Mouse (Mus musculus) stomach, embryonic 16.5 days (tissue): ENCODE measurements around the gene Ano9. TPM values are rescaled to one million over a fixed set of nuclear protein-coding genes. Genes with fewer than 3 reads are reported as not detected.

Experiments
- polyA plus RNA-seq: library from polyadenylated mRNA; unstranded; fragments of >200 nt; fragmentation: Nextera tagmentation; extraction: Ambion mirVana; gene quantifications from 2 replicates; pipeline ENCODE4 v1.2.1, GENCODE M21; 2015

The Ano9 gene
- polyA plus RNA-seq, 1 experiment from 2014 or later, result 22.5 TPM

Other genes starting within 250 kb of the Ano9 start
- 189 and 193 TPM in 2 replicates for gene Psmd13, start 235.8 kb downstream of the Ano9 start, polyA plus RNA-seq
- gene Sirt3, start 235.5 kb downstream of the Ano9 start, polyA plus RNA-seq, result 24.0 and 27.4 TPM in 2 replicates
- 1.3 and 19.4 TPM in 2 replicates for gene Cox8b, start 217.4 kb downstream of the Ano9 start, polyA plus RNA-seq
- 9.9 and 10.0 TPM in 2 replicates for gene Nlrp6, start 196.9 kb downstream of the Ano9 start, polyA plus RNA-seq
- 25.6 and 27.3 TPM in 2 replicates for gene Pgghg, start 176.4 kb downstream of the Ano9 start, polyA plus RNA-seq
- 3.8 and 4.4 TPM in 2 replicates for gene Ifitm5, start 167.5 kb downstream of the Ano9 start, polyA plus RNA-seq
- not detected in 2 replicates for gene Gm45717, start 161.9 kb downstream of the Ano9 start, polyA plus RNA-seq
- gene Ifitm2, start 161.8 kb downstream of the Ano9 start, polyA plus RNA-seq, result 1,006 and 1,276 TPM in 2 replicates
- gene Ifitm1, start 150.6 kb downstream of the Ano9 start, polyA plus RNA-seq, result 156 and 185 TPM in 2 replicates
- gene Ifitm3, start 107.0 kb downstream of the Ano9 start, polyA plus RNA-seq, result 322 and 395 TPM in 2 replicates
- 5.5 and 7.5 TPM in 2 replicates for gene Ifitm6, start 99.9 kb downstream of the Ano9 start, polyA plus RNA-seq
- gene Gm17387, start 88.7 kb downstream of the Ano9 start, polyA plus RNA-seq, result not detected in 2 replicates
- gene B4galnt4, start 56.7 kb downstream of the Ano9 start, polyA plus RNA-seq, result 4.9 and 5.1 TPM in 2 replicates
- gene Pkp3, start 39.6 kb downstream of the Ano9 start, polyA plus RNA-seq, result 74.2 and 103 TPM in 2 replicates
- 14.1 and 14.7 TPM in 2 replicates for gene Sigirr, start 17.2 kb downstream of the Ano9 start, polyA plus RNA-seq
- 56.0 and 59.4 TPM in 2 replicates for gene Ptdss2, start 4.6 kb upstream of the Ano9 start, polyA plus RNA-seq
- 240 and 265 TPM in 2 replicates for gene Rnh1, start 55.1 kb upstream of the Ano9 start, polyA plus RNA-seq
- gene Hras, start 76.2 kb upstream of the Ano9 start, polyA plus RNA-seq, result 45.1 and 48.0 TPM in 2 replicates
- gene Lrrc56, start 76.4 kb upstream of the Ano9 start, polyA plus RNA-seq, result 7.1 TPM in 2 replicates
- 4.8 and 6.3 TPM in 2 replicates for gene Lmntd2, start 96.3 kb upstream of the Ano9 start, polyA plus RNA-seq
- gene Rassf7, start 98.1 kb upstream of the Ano9 start, polyA plus RNA-seq, result 82.3 and 104 TPM in 2 replicates
- gene Phrf1, start 111.0 kb upstream of the Ano9 start, polyA plus RNA-seq, result 57.6 and 67.7 TPM in 2 replicates
- 3.5 and 3.6 TPM in 2 replicates for gene Irf7, start 148.7 kb upstream of the Ano9 start, polyA plus RNA-seq
- 16.0 and 17.0 TPM in 2 replicates for gene Cdhr5, start 159.0 kb upstream of the Ano9 start, polyA plus RNA-seq
- gene Sct, start 161.3 kb upstream of the Ano9 start, polyA plus RNA-seq, result 23.2 and 24.8 TPM in 2 replicates
- 0.18 TPM in 1 of 2 replicates, not detected in the other for gene Drd4, start 174.2 kb upstream of the Ano9 start, polyA plus RNA-seq
- 61.3 and 64.3 TPM in 2 replicates for gene Deaf1, start 209.9 kb upstream of the Ano9 start, polyA plus RNA-seq
- gene Tmem80, start 209.9 kb upstream of the Ano9 start, polyA plus RNA-seq, result 35.9 and 36.5 TPM in 2 replicates
- 79.4 and 108 TPM in 2 replicates for gene Eps8l2, start 221.1 kb upstream of the Ano9 start, polyA plus RNA-seq